Mouse (Mus musculus): ENCODE data around the gene Ncoa1. TPM values are rescaled to one million over a fixed set of nuclear protein-coding genes. Genes with fewer than 3 reads are reported as not detected.

The Ncoa1 gene
- polyA plus RNA-seq (2015; fragmentation: Nextera tagmentation; extraction: Ambion mirVana), result 5.3 and 5.6 TPM in 2 replicates

- peak within 1 kb of the TSS; percentile 83 for H3K4me2 ChIP-seq (ENCODE audit: low read depth, low read length)
- 0 out of 2 replicates have a peak, but pooled peaks cover 2% of the 10 kb centered on the region for H3K27me3 ChIP-seq (ENCODE audit: control insufficient read depth, insufficient read depth, low read length)
- H3K9me3 ChIP-seq (replicated peaks; ENCODE audit: control insufficient read depth, low read length), result no peaks in the 10 kb centered on the region
- H3K36me3 ChIP-seq (ENCODE audit: control insufficient read depth, insufficient read depth, low read length), result no peaks in the 10 kb centered on the region
- 2% methylated on average over 70 of the region's 98 CpGs for WGBS
- H3K4me3 ChIP-seq (replicated peaks; ENCODE audit: low read length), result peak within 1 kb of the TSS; percentile 71
- H3K9ac ChIP-seq (ENCODE audit: low read length), result peak within 1 kb of the TSS; percentile 90
- H3K4me1 ChIP-seq (ENCODE audit: control insufficient read depth, insufficient read depth, low read length), result 0 out of 2 replicates have a peak, but pooled peaks cover 8% of the 10 kb centered on the region
- H3K27ac ChIP-seq (ENCODE audit: low read length), result peak within 1 kb of the TSS; percentile 85
- ATAC-seq (ENCODE audit: insufficient read depth, low FRiP score), result peak; percentile 90
Observed at GRCm38 (mm10) chr12:4476832-4477671, at the start of gene Ncoa1. Ncoa1 (minus strand) TSS chr12:4477182.

- WGBS, result 39% methylated on average over 7 of the region's 7 CpGs
- no peaks in the 10 kb centered on the region for H3K27me3 ChIP-seq (ENCODE audit: control insufficient read depth, insufficient read depth, low read length)
- H3K27ac ChIP-seq (ENCODE audit: low read length), result no peak overlapping the region
- ATAC-seq (ENCODE audit: insufficient read depth, low FRiP score), result no peak
- no peaks in the 10 kb centered on the region for H3K9me3 ChIP-seq (replicated peaks; ENCODE audit: control insufficient read depth, low read length)
- H3K4me3 ChIP-seq (replicated peaks; ENCODE audit: low read length), result no peak overlapping the region
- no peak overlapping the region for H3K9ac ChIP-seq (ENCODE audit: low read length)
- H3K4me2 ChIP-seq (ENCODE audit: low read depth, low read length), result no peak overlapping the region
- H3K36me3 ChIP-seq (ENCODE audit: control insufficient read depth, insufficient read depth, low read length), result no peaks in the 10 kb centered on the region
- peaks cover 16% of the 10 kb centered on the region for H3K4me1 ChIP-seq (ENCODE audit: control insufficient read depth, insufficient read depth, low read length)
Observed at GRCm38 (mm10) chr12:4524546-4524945, 47.6 kb upstream of the Ncoa1 start.

- Histone ChIP-seq H3K9me3 (replicated peaks; ENCODE audit: control insufficient read depth, low read length) (no peaks in the 10 kb centered on the region), H3K9ac (ENCODE audit: low read length) (no peak overlapping the region), H3K27me3 (ENCODE audit: control insufficient read depth, insufficient read depth, low read length) (no peaks in the 10 kb centered on the region), H3K4me3 (replicated peaks; ENCODE audit: low read length) (no peak overlapping the region), H3K36me3 (ENCODE audit: control insufficient read depth, insufficient read depth, low read length) (no peaks in the 10 kb centered on the region), H3K27ac (ENCODE audit: low read length) (peak overlapping the region; percentile 68; the same call in 1 of the 2 replicates), H3K4me1 (ENCODE audit: control insufficient read depth, insufficient read depth, low read length) (peaks cover 16% of the 10 kb centered on the region), H3K4me2 (ENCODE audit: low read depth, low read length) (peak overlapping the region; percentile 18; the same call in 1 of the 2 replicates)
- no peak for ATAC-seq (ENCODE audit: insufficient read depth, low FRiP score)
- WGBS, result 51% methylated on average over 9 of the region's 9 CpGs
Observed at GRCm38 (mm10) chr12:4523688-4524298, 46.8 kb upstream of the Ncoa1 start.

- peak; percentile 71; the same call in 1 of the 2 replicates for ATAC-seq (ENCODE audit: insufficient read depth, low FRiP score)
- peak overlapping the region; percentile 55 for H3K9ac ChIP-seq (ENCODE audit: low read length)
- no peak overlapping the region; the same call in 1 of the 2 replicates for H3K4me3 ChIP-seq (replicated peaks; ENCODE audit: low read length)
- H3K4me1 ChIP-seq (ENCODE audit: control insufficient read depth, insufficient read depth, low read length), result peaks cover 16% of the 10 kb centered on the region
- H3K27ac ChIP-seq (ENCODE audit: low read length), result peak overlapping the region; percentile 5; the same call in 1 of the 2 replicates
- no peaks in the 10 kb centered on the region for H3K36me3 ChIP-seq (ENCODE audit: control insufficient read depth, insufficient read depth, low read length)
- H3K9me3 ChIP-seq (replicated peaks; ENCODE audit: control insufficient read depth, low read length), result no peaks in the 10 kb centered on the region
- H3K27me3 ChIP-seq (ENCODE audit: control insufficient read depth, insufficient read depth, low read length), result no peaks in the 10 kb centered on the region
- 13% methylated on average over 10 of the region's 10 CpGs for WGBS
- H3K4me2 ChIP-seq (ENCODE audit: low read depth, low read length), result peak overlapping the region; percentile 18
Observed at GRCm38 (mm10) chr12:4523208-4523607, 46.2 kb upstream of the Ncoa1 start.

GRCm38 (mm10) chr12:4518957-4519356 is 42.0 kb upstream of the Ncoa1 start:
- peaks cover 13% of the 10 kb centered on the region for H3K4me1 ChIP-seq (ENCODE audit: control insufficient read depth, insufficient read depth, low read length)
- no peak overlapping the region for H3K27ac ChIP-seq (ENCODE audit: low read length)
- no peaks in the 10 kb centered on the region for H3K36me3 ChIP-seq (ENCODE audit: control insufficient read depth, insufficient read depth, low read length)
- H3K4me3 ChIP-seq (replicated peaks; ENCODE audit: low read length), result no peak overlapping the region
- WGBS, result 79% methylated on average over 11 of the region's 11 CpGs
- no peaks in the 10 kb centered on the region for H3K27me3 ChIP-seq (ENCODE audit: control insufficient read depth, insufficient read depth, low read length)
- no peak for ATAC-seq (ENCODE audit: insufficient read depth, low FRiP score)
- no peak overlapping the region for H3K9ac ChIP-seq (ENCODE audit: low read length)
- H3K9me3 ChIP-seq (replicated peaks; ENCODE audit: control insufficient read depth, low read length), result no peaks in the 10 kb centered on the region
- no peak overlapping the region for H3K4me2 ChIP-seq (ENCODE audit: low read depth, low read length)

- H3K4me2 ChIP-seq (ENCODE audit: low read depth, low read length), result peak overlapping the region; percentile 20; the same call in 1 of the 2 replicates
- H3K27ac ChIP-seq (ENCODE audit: low read length), result no peak overlapping the region
- no peak overlapping the region for H3K4me3 ChIP-seq (replicated peaks; ENCODE audit: low read length)
Observed at GRCm38 (mm10) chr12:4509591-4510061, 32.6 kb upstream of the Ncoa1 start.

GRCm38 (mm10) chr12:4508182-4508581 is 31.2 kb upstream of the Ncoa1 start:
- 74% methylated on average over 1 of the region's 1 CpGs for WGBS
- no peak overlapping the region for H3K4me2 ChIP-seq (ENCODE audit: low read depth, low read length)
- no peak for ATAC-seq (ENCODE audit: insufficient read depth, low FRiP score)
- H3K27ac ChIP-seq (ENCODE audit: low read length), result no peak overlapping the region
- H3K4me3 ChIP-seq (replicated peaks; ENCODE audit: low read length), result no peak overlapping the region
- H3K4me1 ChIP-seq (ENCODE audit: control insufficient read depth, insufficient read depth, low read length), result no peaks in the 10 kb centered on the region
- no peak overlapping the region for H3K9ac ChIP-seq (ENCODE audit: low read length)
- no peaks in the 10 kb centered on the region for H3K36me3 ChIP-seq (ENCODE audit: control insufficient read depth, insufficient read depth, low read length)
- no peaks in the 10 kb centered on the region for H3K27me3 ChIP-seq (ENCODE audit: control insufficient read depth, insufficient read depth, low read length)
- no peaks in the 10 kb centered on the region for H3K9me3 ChIP-seq (replicated peaks; ENCODE audit: control insufficient read depth, low read length)

More at GRCm38 (mm10) chr12:4509591-4510061, 32.6 kb upstream of the Ncoa1 start:
- Histone ChIP-seq H3K4me1 (ENCODE audit: control insufficient read depth, insufficient read depth, low read length) (no peaks in the 10 kb centered on the region), H3K27me3 (ENCODE audit: control insufficient read depth, insufficient read depth, low read length) (no peaks in the 10 kb centered on the region), H3K36me3 (ENCODE audit: control insufficient read depth, insufficient read depth, low read length) (no peaks in the 10 kb centered on the region), H3K9me3 (replicated peaks; ENCODE audit: control insufficient read depth, low read length) (no peaks in the 10 kb centered on the region), H3K9ac (ENCODE audit: low read length) (no peak overlapping the region)
- WGBS, result 57% methylated on average over 12 of the region's 12 CpGs
- no peak for ATAC-seq (ENCODE audit: insufficient read depth, low FRiP score)

- Histone ChIP-seq H3K27me3 (ENCODE audit: control insufficient read depth, insufficient read depth, low read length) (no peaks in the 10 kb centered on the region), H3K36me3 (ENCODE audit: control insufficient read depth, insufficient read depth, low read length) (no peaks in the 10 kb centered on the region), H3K27ac (ENCODE audit: low read length) (no peak overlapping the region), H3K4me2 (ENCODE audit: low read depth, low read length) (no peak overlapping the region), H3K9me3 (replicated peaks; ENCODE audit: control insufficient read depth, low read length) (no peaks in the 10 kb centered on the region), H3K9ac (ENCODE audit: low read length) (no peak overlapping the region), H3K4me1 (ENCODE audit: control insufficient read depth, insufficient read depth, low read length) (no peaks in the 10 kb centered on the region), H3K4me3 (replicated peaks; ENCODE audit: low read length) (no peak overlapping the region)
- WGBS, result 23% methylated on average over 6 of the region's 6 CpGs
- ATAC-seq (ENCODE audit: insufficient read depth, low FRiP score), result no peak
Observed at GRCm38 (mm10) chr12:4507461-4507860, 30.5 kb upstream of the Ncoa1 start.
